Mouse (Mus musculus) liver, adult 2 months (tissue): ENCODE results near the gene Xrcc4. TPM values are rescaled to one million over a fixed set of nuclear protein-coding genes. Genes with fewer than 3 reads are reported as not detected.

ENCODE experiments used
- DNase-seq: peaks from one replicate; pipeline ENCODE4 v3.0.0-alpha.2; 2011; ENCODE audit warnings: low read depth, low spot score; ENCODE audit errors: extremely low read depth
- H3K27ac ChIP-seq: fragments of 200-500 bp; replicated peaks from 2 replicates; pipeline ENCODE4 v1.5.1; 2012; ENCODE audit warnings: low read depth, mild to moderate bottlenecking, control low read depth, inconsistent platforms, low read length; ENCODE audit not compliant: insufficient read depth
- H3K27me3 ChIP-seq: fragments of 200-500 bp; 2 replicates; pipeline ENCODE4 v1.6.1; 2012; ENCODE audit warnings: mild to moderate bottlenecking, moderate library complexity, low read length, inconsistent platforms; ENCODE audit not compliant: control insufficient read depth, insufficient read depth
- H3K36me3 ChIP-seq: fragments of 200-500 bp; 2 replicates; pipeline ENCODE4 v1.6.1; 2012; ENCODE audit warnings: low read length, inconsistent platforms; ENCODE audit not compliant: control insufficient read depth, insufficient read depth
- H3K4me1 ChIP-seq: fragments of 200-500 bp; 2 replicates; pipeline ENCODE4 v1.6.1; 2011; ENCODE audit warnings: low read length; ENCODE audit not compliant: control insufficient read depth, insufficient read depth
- H3K4me3 ChIP-seq: fragments of 200-500 bp; 2 replicates; pipeline ENCODE4 v1.5.1; 2011; ENCODE audit warnings: low read depth, mild to moderate bottlenecking, control low read depth, low read length, moderate library complexity; ENCODE audit not compliant: insufficient read depth
- H3K79me2 ChIP-seq: fragments of 200-500 bp; 2 replicates; pipeline ENCODE4 v1.6.1; 2012; ENCODE audit warnings: inconsistent platforms, mild to moderate bottlenecking, low read length, moderate library complexity; ENCODE audit not compliant: control insufficient read depth, insufficient read depth
- H3K9ac ChIP-seq: fragments of 200-500 bp; 2 replicates; pipeline ENCODE4 v1.6.1; 2012; ENCODE audit warnings: low read depth, mild to moderate bottlenecking, control low read depth, inconsistent platforms, low read length
- CTCF ChIP-seq: fragments of 200-500 bp; IDR thresholded peaks from 2 replicates; pipeline ENCODE4 v1.5.1; 2011; ENCODE audit warnings: low read depth, low read length, control low read depth
- POLR2A ChIP-seq: fragments of 200-500 bp; IDR thresholded peaks from 2 replicates; pipeline ENCODE4 v1.6.1; 2011; ENCODE audit warnings: low read length, control low read depth; ENCODE audit not compliant: insufficient read depth; ENCODE audit errors: extremely low read depth
- WGBS: fragments of 180-500 bp; shearing (Covaris S2); methylation state at CpG from one replicate; pipeline ENCODE4 v1.1.7; 2018; 5-methylcytosine and 5-hydroxymethylcytosine counted together
- polyA plus RNA-seq: library from polyadenylated mRNA; depleted of rRNA; stranded (reverse); fragments of >200 nt; gene quantifications from 2 replicates; pipeline ENCODE4 v1.2.3, GENCODE M21; 2012
- total RNA-seq: library from RNA; depleted of rRNA; stranded (reverse); fragments of >200 nt; gene quantifications from 2 replicates; pipeline ENCODE4 v1.2.3, GENCODE M21; 2014

The Xrcc4 gene
- total and polyA plus RNA-seq, 2 experiments = 0.22 to 13.6 TPM

- no peaks in the 10 kb centered on the region for H3K36me3 ChIP-seq
- H3K79me2 ChIP-seq = no peaks in the 10 kb centered on the region
- H3K9ac ChIP-seq = no peak overlapping the region
- DNase-seq = no peak
- no peaks in the 10 kb centered on the region for H3K27me3 ChIP-seq
- TF ChIP-seq POLR2A (no peak), CTCF (no peak)
- H3K4me1 ChIP-seq = no peaks in the 10 kb centered on the region
- no peak overlapping the region for H3K27ac ChIP-seq
- no peak overlapping the region for H3K4me3 ChIP-seq
- 98% methylated on average over 1 of the region's 1 CpGs for WGBS
Measured at GRCm38 (mm10) chr13:90005561-90005960, 83.8 kb downstream of the Xrcc4 start.

- TF ChIP-seq CTCF (no peak), POLR2A (no peak)
- no peaks in the 10 kb centered on the region for H3K4me1 ChIP-seq
- no peak overlapping the region for H3K27ac ChIP-seq
Measured at GRCm38 (mm10) chr13:89997531-89997930, 91.9 kb downstream of the Xrcc4 start.

GRCm38 (mm10) chr13:89986087-89986486 is 103.3 kb downstream of the Xrcc4 start:
- no peaks in the 10 kb centered on the region for H3K36me3 ChIP-seq
- TF ChIP-seq POLR2A = no peak
- no peak for TF ChIP-seq CTCF
- H3K27me3 ChIP-seq = no peaks in the 10 kb centered on the region
- no peak overlapping the region for H3K9ac ChIP-seq
- no peak for DNase-seq
- H3K27ac ChIP-seq = no peak overlapping the region
- H3K4me3 ChIP-seq = no peak overlapping the region
- 80% methylated on average over 2 of the region's 2 CpGs for whole genome bisulfite sequencing
- H3K4me1 ChIP-seq = no peaks in the 10 kb centered on the region
- H3K79me2 ChIP-seq = no peaks in the 10 kb centered on the region

More at GRCm38 (mm10) chr13:89997531-89997930, 91.9 kb downstream of the Xrcc4 start:
- DNase-seq = no peak
- H3K27me3 ChIP-seq = no peaks in the 10 kb centered on the region
- H3K79me2 ChIP-seq = no peaks in the 10 kb centered on the region
- H3K4me3 ChIP-seq = no peak overlapping the region
- H3K36me3 ChIP-seq = no peaks in the 10 kb centered on the region; the same call in 1 of the 2 replicates
- no peak overlapping the region for H3K9ac ChIP-seq

GRCm38 (mm10) chr13:89970940-89971339 is 118.5 kb downstream of the Xrcc4 start:
- H3K79me2 ChIP-seq = no peaks in the 10 kb centered on the region
- no peaks in the 10 kb centered on the region; the same call in 1 of the 2 replicates for H3K36me3 ChIP-seq
- no peak overlapping the region for H3K9ac ChIP-seq
- no peaks in the 10 kb centered on the region for H3K27me3 ChIP-seq
- H3K4me1 ChIP-seq = no peaks in the 10 kb centered on the region
- H3K27ac ChIP-seq = no peak overlapping the region
- 97% methylated on average over 3 of the region's 3 CpGs for WGBS
- DNase-seq = no peak
- no peak overlapping the region for H3K4me3 ChIP-seq
- no peak for TF ChIP-seq POLR2A

GRCm38 (mm10) chr13:89968671-89969070 is 120.7 kb downstream of the Xrcc4 start:
- no peaks in the 10 kb centered on the region; the same call in 1 of the 2 replicates for H3K36me3 ChIP-seq
- TF ChIP-seq POLR2A = no peak
- no peak for TF ChIP-seq CTCF

GRCm38 (mm10) chr13:89944354-89944753 is 145.1 kb downstream of the Xrcc4 start:
- Histone ChIP-seq H3K27ac (no peak overlapping the region), H3K4me3 (no peak overlapping the region), H3K27me3 (no peaks in the 10 kb centered on the region), H3K9ac (no peak overlapping the region), H3K79me2 (no peaks in the 10 kb centered on the region), H3K4me1 (no peaks in the 10 kb centered on the region; the same call in 1 of the 2 replicates), H3K36me3 (peaks cover 2% of the 10 kb centered on the region; the same call in 1 of the 2 replicates)
- TF ChIP-seq CTCF (no peak), POLR2A (no peak)
- 82% methylated on average over 2 of the region's 2 CpGs for WGBS
- DNase-seq = no peak

More at GRCm38 (mm10) chr13:89968671-89969070, 120.7 kb downstream of the Xrcc4 start:
- no peak for DNase-seq
- Histone ChIP-seq H3K9ac (no peak overlapping the region), H3K4me1 (no peaks in the 10 kb centered on the region), H3K79me2 (no peaks in the 10 kb centered on the region), H3K27me3 (no peaks in the 10 kb centered on the region), H3K4me3 (no peak overlapping the region), H3K27ac (no peak overlapping the region)
